Mouse (Mus musculus): Measurements from ENCODE around the gene H2-D1. TPM values are rescaled to one million over a fixed set of nuclear protein-coding genes. Genes with fewer than 3 reads are reported as not detected.
A peak's percentile ranks its signal among the peaks of the same experiment; 100 is the strongest.

Gene H2-D1
- total and polyA plus RNA-seq, 3 experiments, result 60.1 to 97.9 TPM; not detected in 1

GRCm38 (mm10) chr17:35257378-35257777 is 5.2 kb upstream of the H2-D1 start:
- Histone ChIP-seq H3K4me1 (ENCODE audit: control insufficient read depth in 1 of 2, insufficient read depth in 2 of 2, low read length in 2 of 2) (peaks cover 7 to 19% of the 10 kb centered on the region in 2 experiments), H3K4me3 (ENCODE audit: control insufficient read depth in 1 of 2, insufficient read depth in 1 of 2, low read depth in 2 of 2, low read length in 2 of 2) (peak overlapping the region; percentile 82 to 85)

GRCm38 (mm10) chr17:35257824-35258491 is 4.6 kb upstream of the H2-D1 start:
- Histone ChIP-seq H3K36me3 (ENCODE audit: control insufficient read depth in 1 of 2, insufficient read depth in 2 of 2, low read length in 2 of 2) (peaks cover 0 to 8% of the 10 kb centered on the region in 2 experiments; a peak in 1 of 4 replicates), H3K4me1 (ENCODE audit: control insufficient read depth in 1 of 2, insufficient read depth in 2 of 2, low read length in 2 of 2) (peaks cover 7 to 19% of the 10 kb centered on the region in 2 experiments)
- TF ChIP-seq SMC3 (IDR thresholded peaks at IDR 0.05; ENCODE audit: low read depth, low read length) (peak; percentile 90), ELF1 (IDR thresholded peaks at IDR 0.05; ENCODE audit: low read depth, low read length) (peak; percentile 81), GATA1 (IDR thresholded peaks at IDR 0.05; ENCODE audit: low read depth, low read length) (no peak), RAD21 (IDR thresholded peaks at IDR 0.05; ENCODE audit: low read depth, low read length) (peak; percentile 89), JUND (IDR thresholded peaks at IDR 0.05; ENCODE audit: low read depth, low read length) (no peak), TAL1 (IDR thresholded peaks at IDR 0.05; ENCODE audit: low read length) (no peak), CHD2 (IDR thresholded peaks at IDR 0.05; ENCODE audit: low read length) (no peak), ZNF384 (IDR thresholded peaks at IDR 0.05; ENCODE audit: low read depth, low read length) (no peak), TBP (IDR thresholded peaks at IDR 0.05; ENCODE audit: low read depth, low read length) (peak; percentile 60; the same call in 1 of the 2 replicates), ZKSCAN1 (IDR thresholded peaks at IDR 0.05; ENCODE audit: low read depth, low read length) (no peak), POLR2AphosphoS5 (IDR thresholded peaks at IDR 0.05; ENCODE audit: borderline replicate concordance, low read depth, low read length) (no peak), HCFC1 (IDR thresholded peaks at IDR 0.05; ENCODE audit: low read depth, low read length) (peak; percentile 77), RCOR1 (IDR thresholded peaks at IDR 0.05; ENCODE audit: low read depth, low read length) (no peak), KAT2A (conservative IDR thresholded peaks at IDR 0.05; ENCODE audit: low read depth, low read length) (no peak), MYC (IDR thresholded peaks at IDR 0.05; ENCODE audit: low read depth, low read length) (peak; percentile 91), EP300 (IDR thresholded peaks at IDR 0.05; ENCODE audit: low read depth in 1 of 2, low read length in 2 of 2) (0 out of 4 replicates have a peak, but pooled peaks of 1 of the 2 experiments have one; percentile 10), TCF12 (IDR thresholded peaks at IDR 0.05; ENCODE audit: low read depth, low read length) (peak; percentile 54), MAZ (IDR thresholded peaks at IDR 0.05; ENCODE audit: low read depth, low read length) (no peak), CTCF (IDR thresholded peaks at IDR 0.05 in 2 of 3, conservative IDR thresholded peaks at IDR 0.05 in 1 of 3; ENCODE audit: control insufficient read depth in 1 of 3, insufficient read depth in 1 of 3, low read depth in 2 of 3, low read length in 3 of 3, poor library complexity in 1 of 3, severe bottlenecking in 1 of 3) (peak; percentile 88 to 92 (median 92)), CHD1 (IDR thresholded peaks at IDR 0.05; ENCODE audit: low read depth, low read length) (no peak), USF2 (IDR thresholded peaks at IDR 0.05; ENCODE audit: borderline replicate concordance in 1 of 2, insufficient read depth in 1 of 2, low read depth in 1 of 2, low read length in 2 of 2) (peak in 1 of 2 experiments; percentile 82; a peak in 3 of 4 replicates), GABPA (IDR thresholded peaks at IDR 0.05; ENCODE audit: low read depth, low read length) (no peak), MAX (IDR thresholded peaks at IDR 0.05; ENCODE audit: low read length) (peak; percentile 97), MXI1 (IDR thresholded peaks at IDR 0.05; ENCODE audit: low read depth, low read length) (peak; percentile 99), MYB (IDR thresholded peaks at IDR 0.05; ENCODE audit: low read depth, low read length) (no peak), MEF2A (IDR thresholded peaks at IDR 0.05; ENCODE audit: extremely low read depth, insufficient replicate concordance, low read depth, low read length, poor library complexity, severe bottlenecking) (no peak), ETS1 (IDR thresholded peaks at IDR 0.05; ENCODE audit: low read depth, low read length) (peak; percentile 81)

More at GRCm38 (mm10) chr17:35257378-35257777, 5.2 kb upstream of the H2-D1 start:
- H3K27ac ChIP-seq (ENCODE audit: control insufficient read depth, low read depth, low read length), result 0 out of 2 replicates have a peak overlapping the region, but pooled peaks have one; percentile 71
- no peaks in the 10 kb centered on the region for H3K27me3 ChIP-seq (ENCODE audit: control insufficient read depth in 1 of 2, insufficient read depth in 2 of 2, low read length in 2 of 2)
- DNase-seq (ENCODE audit: low read depth, low spot score), result peak; percentile 73
- H3K79me2 ChIP-seq (ENCODE audit: control insufficient read depth, insufficient read depth, low read length, poor library complexity), result no peaks in the 10 kb centered on the region; the same call in 1 of the 2 replicates
- no peaks in the 10 kb centered on the region for H3K9me3 ChIP-seq (replicated peaks; ENCODE audit: insufficient read depth, low read length)
- H3K36me3 ChIP-seq (ENCODE audit: control insufficient read depth in 1 of 2, insufficient read depth in 2 of 2, low read length in 2 of 2), result peaks cover 0 to 8% of the 10 kb centered on the region in 2 experiments; a peak in 1 of 4 replicates
- peak overlapping the region; percentile 80 for H3K9ac ChIP-seq (ENCODE audit: control insufficient read depth, low read depth, low read length, poor library complexity, severe bottlenecking)
- TF ChIP-seq SMC3 (IDR thresholded peaks at IDR 0.05; ENCODE audit: low read depth, low read length) (peak; percentile 32), MYC (IDR thresholded peaks at IDR 0.05; ENCODE audit: low read depth, low read length) (0 out of 2 replicates have a peak, but pooled peaks have one; percentile 25), CTCF (IDR thresholded peaks at IDR 0.05 in 2 of 3, conservative IDR thresholded peaks at IDR 0.05 in 1 of 3; ENCODE audit: control insufficient read depth in 1 of 3, insufficient read depth in 1 of 3, low read depth in 2 of 3, low read length in 3 of 3, poor library complexity in 1 of 3, severe bottlenecking in 1 of 3) (peak in 1 of 3 experiments; percentile 12; a peak in 1 of 6 replicates), MXI1 (IDR thresholded peaks at IDR 0.05; ENCODE audit: low read depth, low read length) (peak; percentile 66), ETS1 (IDR thresholded peaks at IDR 0.05; ENCODE audit: low read depth, low read length) (0 out of 2 replicates have a peak, but pooled peaks have one; percentile 5), USF1 (IDR thresholded peaks at IDR 0.05; ENCODE audit: low read depth, low read length) (no peak), SIN3A (IDR thresholded peaks at IDR 0.05; ENCODE audit: low read length) (no peak)

More at GRCm38 (mm10) chr17:35257824-35258491, 4.6 kb upstream of the H2-D1 start:
- Histone ChIP-seq H3K79me2 (ENCODE audit: control insufficient read depth, insufficient read depth, low read length, poor library complexity) (peaks cover under 1% of the 10 kb centered on the region; the same call in 1 of the 2 replicates), H3K27ac (ENCODE audit: control insufficient read depth, low read depth, low read length) (peak overlapping the region; percentile 71), H3K4me3 (ENCODE audit: control insufficient read depth in 1 of 2, insufficient read depth in 1 of 2, low read depth in 2 of 2, low read length in 2 of 2) (peak overlapping the region; percentile 82 to 85), H3K27me3 (ENCODE audit: control insufficient read depth in 1 of 2, insufficient read depth in 2 of 2, low read length in 2 of 2) (no peaks in the 10 kb centered on the region), H3K9me3 (replicated peaks; ENCODE audit: insufficient read depth, low read length) (no peaks in the 10 kb centered on the region), H3K9ac (ENCODE audit: control insufficient read depth, low read depth, low read length, poor library complexity, severe bottlenecking) (peak overlapping the region; percentile 80)
- peak; percentile 99 for DNase-seq (ENCODE audit: low read depth, low spot score)
